Mouse (Mus musculus): ENCODE data around the gene Clcf1. TPM values are rescaled to one million over a fixed set of nuclear protein-coding genes. Genes with fewer than 3 reads are reported as not detected.

Clcf1 gene
- total RNA-seq, 2 experiments from 2014 or later = 0.27 to 0.61 TPM

DNA sequence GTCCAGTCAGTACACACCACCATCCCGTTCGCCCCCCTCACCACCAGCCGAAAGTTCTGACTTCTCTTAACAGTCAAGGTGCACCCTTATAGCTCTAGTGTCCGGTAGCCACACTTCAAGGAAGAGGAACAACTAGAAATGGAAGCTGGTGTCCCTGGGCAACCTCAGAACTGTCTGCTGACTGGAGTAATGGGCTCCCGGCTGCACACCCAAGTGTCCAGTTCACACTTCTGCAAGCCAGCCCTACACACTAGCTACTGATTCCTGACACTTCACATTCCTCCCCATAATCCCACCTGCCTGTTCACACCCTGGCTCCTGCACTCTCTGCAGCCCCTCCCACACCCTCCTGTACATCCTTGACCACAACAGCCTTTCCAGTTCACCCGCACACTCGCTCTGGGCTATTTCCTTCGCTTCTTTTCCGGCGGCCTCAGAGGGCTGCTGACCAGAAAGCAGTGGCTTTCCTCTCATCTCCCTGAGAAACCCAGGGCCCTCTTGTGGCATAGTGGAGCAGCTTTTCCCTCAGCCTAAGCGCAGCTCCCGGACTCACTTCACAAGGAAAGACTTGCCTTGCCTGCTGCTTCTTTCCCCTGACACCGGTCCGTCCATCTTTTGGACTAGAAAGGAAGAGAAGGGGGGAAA lies 2.1 kb downstream of the Clcf1 start:
- no peak for DNase-seq (ENCODE audit: extremely low spot score in 1 of 2, low spot score in 1 of 2)

DNA sequence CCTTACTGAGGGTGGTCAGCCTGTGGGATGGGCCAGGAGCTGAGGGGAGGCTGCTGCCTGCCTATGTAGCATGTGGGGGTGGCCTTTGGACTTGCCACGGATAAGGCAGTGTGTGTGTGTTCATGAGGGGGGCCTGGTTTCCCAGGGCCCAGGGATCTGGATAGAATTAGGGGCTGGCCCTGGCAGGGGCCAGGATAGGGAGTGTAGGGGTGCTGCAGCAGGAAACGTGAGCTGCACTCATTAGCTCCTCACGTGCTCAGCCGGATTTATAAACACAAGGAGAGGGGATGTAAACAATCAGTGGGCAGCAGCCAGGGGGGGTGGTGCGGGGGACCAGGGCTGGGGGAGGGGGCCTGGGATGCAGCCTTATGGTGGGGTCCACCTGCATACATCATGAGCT lies 3.1 kb downstream of the Clcf1 start:
- no peak for DNase-seq (ENCODE audit: extremely low spot score in 1 of 2, low spot score in 1 of 2)

DNA sequence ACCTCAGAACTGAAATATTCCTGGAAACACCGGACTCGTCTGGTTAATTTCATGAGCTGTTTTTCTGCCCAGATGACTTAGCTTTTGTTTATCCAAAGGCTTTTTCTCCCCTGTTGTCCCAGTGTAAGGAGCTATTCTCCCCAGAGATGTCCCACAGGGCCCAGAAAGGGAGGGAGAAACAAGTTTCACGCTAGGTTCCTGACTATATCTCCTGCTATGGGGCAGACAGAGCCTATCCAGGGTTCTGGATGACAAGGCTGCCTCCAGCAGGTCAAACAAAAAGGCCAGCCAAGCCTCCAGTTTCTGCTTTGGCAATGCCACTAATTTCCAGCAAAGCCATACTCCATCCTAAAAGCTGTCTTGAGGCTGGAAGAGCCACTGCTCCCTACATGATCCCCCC lies 3.8 kb downstream of the Clcf1 start:
- DNase-seq (ENCODE audit: extremely low spot score in 1 of 2, low spot score in 1 of 2) = no peak

DNA sequence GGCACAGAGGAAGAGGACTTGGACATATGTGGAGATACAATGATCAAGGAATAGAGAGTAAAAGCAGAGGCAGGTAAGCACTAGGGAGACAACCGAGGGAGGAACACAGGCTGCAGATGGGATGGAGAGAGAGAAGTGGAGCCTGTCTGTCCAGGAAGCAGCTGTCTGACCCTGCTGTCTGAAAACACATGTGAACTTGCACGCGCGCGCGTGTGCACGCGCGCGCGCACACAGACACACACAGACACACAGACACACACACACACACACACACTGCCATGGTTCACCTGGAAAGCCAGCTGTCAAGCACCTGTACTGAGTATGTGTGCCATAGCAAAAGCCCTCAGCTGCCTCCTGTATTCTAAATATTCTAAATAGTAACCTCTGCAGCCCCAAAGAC lies 4.3 kb downstream of the Clcf1 start:
- no peak for DNase-seq (ENCODE audit: extremely low spot score in 1 of 2, low spot score in 1 of 2)

DNA sequence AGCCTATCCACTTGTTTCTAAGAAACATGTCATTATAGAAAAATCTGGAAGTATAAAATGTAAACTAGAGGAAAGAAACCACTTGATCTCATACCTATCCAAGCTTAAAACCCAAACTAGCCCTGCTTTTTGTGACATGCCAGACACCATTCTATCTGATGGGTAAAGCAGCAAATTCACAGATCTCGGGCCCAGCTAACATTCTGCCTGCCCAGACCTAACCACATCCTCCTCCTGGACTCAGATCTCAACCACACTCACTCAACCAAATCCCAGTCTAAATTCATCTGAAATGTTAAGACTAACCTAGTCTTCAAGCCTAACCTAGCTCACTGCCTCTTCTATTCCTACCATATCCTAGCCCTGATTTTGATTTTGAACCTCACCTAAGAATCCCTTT lies 4.7 kb downstream of the Clcf1 start:
- no peak for DNase-seq (ENCODE audit: extremely low spot score in 1 of 2, low spot score in 1 of 2)

DNA sequence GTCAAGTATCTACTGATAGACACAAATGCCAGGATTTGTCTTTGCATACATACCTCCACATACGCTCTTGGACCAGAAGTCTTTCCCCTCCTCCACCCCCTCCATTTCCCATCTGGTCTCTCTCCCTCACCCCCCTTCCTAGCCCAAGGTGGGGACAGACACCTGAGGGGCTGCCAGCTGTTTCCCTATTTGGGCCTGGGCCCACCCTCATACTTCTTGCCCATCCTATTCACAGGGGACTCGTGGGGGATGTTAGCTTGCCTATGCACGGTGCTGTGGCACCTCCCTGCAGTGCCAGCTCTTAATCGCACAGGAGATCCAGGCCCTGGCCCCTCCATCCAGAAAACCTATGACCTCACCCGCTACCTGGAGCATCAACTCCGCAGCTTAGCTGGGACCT lies 5.9 kb downstream of the Clcf1 start:
- no peak for DNase-seq (ENCODE audit: extremely low spot score in 1 of 2, low spot score in 1 of 2)

DNA sequence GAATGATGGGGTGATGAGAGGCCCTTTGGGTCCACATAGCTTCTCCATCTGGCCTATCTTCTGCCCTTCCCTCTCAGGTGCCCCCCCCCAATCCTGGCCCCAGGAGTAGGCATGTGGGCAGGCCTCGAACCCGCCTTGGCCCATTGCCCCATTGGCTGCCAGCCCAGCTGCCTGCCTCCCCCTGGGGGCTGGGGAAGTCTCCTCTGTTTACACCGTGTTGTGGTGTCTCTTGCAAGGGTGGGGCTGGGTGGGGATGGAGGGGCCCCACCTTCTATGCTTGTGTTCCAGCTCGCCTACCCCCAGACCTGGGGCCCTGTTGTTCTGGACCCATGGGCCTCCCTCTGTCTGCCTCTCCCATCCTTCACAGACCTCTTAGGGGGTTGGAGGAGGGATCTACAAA lies 6.4 kb downstream of the Clcf1 start:
- no peak for DNase-seq (ENCODE audit: extremely low spot score in 1 of 2, low spot score in 1 of 2)

DNA sequence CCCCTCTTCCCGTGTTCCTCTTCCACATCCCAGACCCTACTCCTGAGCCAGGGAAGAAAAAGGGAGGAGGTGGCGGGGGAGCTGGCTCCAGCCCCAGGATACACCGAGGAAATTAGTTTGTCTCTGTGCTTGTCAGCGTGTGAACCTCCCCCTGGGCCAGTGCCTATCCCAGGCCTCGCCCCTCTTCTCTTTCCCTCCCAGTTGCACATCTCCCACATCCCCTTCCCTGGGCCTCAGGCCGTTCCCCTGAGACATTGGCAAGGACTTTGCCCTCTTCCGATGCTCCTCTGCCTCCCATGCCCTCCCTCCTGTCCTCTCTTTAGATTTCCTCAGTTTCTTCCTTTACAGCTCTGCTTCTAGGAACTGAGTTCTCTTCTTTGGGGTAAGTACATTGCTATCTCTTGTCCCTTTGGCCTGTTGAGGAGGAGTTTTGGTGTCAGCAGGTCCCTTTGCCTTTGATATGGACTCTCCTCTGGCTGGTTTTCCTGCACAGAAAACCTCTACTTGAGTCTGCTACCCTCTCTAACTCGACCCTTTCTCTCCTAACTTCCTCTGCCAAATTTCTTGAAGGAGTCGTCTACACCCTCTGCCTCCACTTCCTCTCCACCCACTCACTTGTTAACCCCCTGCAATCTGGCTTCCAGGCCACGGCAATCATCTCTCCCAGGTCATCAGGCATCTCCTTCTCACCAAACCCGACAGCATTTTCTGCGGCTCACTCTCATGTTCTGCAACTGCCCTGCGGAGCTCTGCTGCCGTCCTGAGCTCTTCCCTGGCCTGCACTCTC lies 7.1 kb downstream of the Clcf1 start:
- no peak for DNase-seq (ENCODE audit: extremely low spot score in 1 of 2, low spot score in 1 of 2)

DNA sequence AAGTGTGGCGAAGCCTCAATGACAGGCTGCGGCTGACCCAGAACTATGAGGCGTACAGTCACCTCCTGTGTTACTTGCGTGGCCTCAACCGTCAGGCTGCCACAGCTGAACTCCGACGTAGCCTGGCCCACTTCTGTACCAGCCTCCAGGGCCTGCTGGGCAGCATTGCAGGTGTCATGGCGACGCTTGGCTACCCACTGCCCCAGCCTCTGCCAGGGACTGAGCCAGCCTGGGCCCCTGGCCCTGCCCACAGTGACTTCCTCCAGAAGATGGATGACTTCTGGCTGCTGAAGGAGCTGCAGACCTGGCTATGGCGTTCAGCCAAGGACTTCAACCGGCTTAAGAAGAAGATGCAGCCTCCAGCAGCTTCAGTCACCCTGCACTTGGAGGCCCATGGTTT lies 8.1 kb downstream of the Clcf1 start:
- DNase-seq (ENCODE audit: extremely low spot score in 1 of 2, low spot score in 1 of 2) = no peak

DNA sequence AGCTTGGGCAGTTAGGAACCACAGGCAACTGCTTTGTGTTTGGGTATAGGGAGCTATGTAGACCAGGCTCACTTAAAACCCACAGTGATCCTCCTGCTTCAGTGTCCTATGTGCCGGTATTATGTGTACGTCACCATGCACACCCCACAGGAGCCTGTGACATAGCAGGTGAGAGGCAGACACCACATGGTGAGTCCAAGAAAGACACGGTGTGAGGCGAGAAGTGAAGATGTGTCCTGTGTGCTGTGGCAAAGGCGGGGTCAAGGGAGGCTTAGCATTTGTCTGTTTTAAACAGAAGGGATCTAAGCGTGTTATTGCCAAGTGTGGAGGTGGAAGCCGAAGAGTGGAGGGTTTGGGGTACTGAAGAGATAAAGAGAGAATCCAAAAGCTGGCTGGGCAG lies 12.7 kb downstream of the Clcf1 start:
- no peak for DNase-seq (ENCODE audit: extremely low spot score in 1 of 2, low spot score in 1 of 2)

DNA sequence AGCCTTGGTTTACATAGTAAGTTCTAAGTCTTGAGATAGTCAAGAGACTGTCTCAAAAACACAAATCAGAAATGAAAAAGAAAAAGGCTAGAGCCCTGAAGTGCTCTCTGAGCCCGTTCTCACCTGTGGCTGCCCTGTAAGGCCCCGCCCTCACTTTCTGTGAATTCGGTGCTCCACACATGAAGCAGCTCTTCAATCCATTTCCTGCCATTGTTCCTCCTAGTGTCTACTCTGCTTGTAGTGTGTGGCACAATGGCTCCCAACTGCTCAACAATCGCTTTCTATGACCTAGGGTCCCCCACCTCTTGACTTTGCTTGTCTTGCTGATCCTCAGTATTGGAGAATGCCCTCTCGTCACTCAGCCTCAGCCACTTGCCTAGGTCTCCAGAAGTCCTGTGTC lies 13.4 kb downstream of the Clcf1 start:
- no peak for DNase-seq (ENCODE audit: extremely low spot score in 1 of 2, low spot score in 1 of 2)

DNA sequence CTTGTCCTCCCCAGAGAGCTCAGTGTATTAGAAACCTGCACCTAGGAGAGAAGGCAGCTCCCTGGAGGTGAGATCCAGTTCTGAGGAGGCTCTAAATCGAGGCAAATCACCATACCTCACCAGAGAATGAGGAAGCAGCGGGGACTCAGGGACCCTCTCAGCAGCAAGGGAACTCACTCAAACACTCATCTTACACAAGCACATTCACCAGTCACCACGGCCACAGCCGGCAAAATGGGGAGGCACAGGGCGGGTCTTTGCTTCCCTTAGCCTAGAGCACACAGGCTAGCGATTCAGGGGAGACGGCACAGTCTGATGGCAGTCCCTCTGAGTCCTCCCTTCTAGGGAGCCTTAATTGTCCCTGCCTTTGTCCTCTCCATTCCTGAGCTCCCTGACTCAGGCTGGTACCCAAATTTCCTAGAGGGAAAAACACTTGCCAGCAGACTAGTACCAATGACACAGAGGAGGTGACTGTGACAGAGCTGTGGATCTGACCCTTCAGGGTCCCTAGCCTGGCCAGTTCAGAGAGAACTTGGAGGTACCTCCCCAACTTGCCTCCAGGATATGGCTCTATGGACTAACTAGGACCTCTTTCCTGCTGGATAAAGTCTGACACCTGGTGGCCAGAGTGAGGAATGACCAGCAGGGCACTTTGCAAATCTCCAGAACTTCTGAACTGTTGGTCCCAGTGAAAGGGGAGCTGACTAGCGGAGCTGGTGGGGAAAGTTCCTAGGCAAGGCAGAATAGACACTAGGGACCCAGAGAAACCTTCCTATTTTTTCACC lies 14.0 kb downstream of the Clcf1 start:
- DNase-seq (ENCODE audit: extremely low spot score in 1 of 2, low spot score in 1 of 2) = peak; percentile 46 to 58

DNA sequence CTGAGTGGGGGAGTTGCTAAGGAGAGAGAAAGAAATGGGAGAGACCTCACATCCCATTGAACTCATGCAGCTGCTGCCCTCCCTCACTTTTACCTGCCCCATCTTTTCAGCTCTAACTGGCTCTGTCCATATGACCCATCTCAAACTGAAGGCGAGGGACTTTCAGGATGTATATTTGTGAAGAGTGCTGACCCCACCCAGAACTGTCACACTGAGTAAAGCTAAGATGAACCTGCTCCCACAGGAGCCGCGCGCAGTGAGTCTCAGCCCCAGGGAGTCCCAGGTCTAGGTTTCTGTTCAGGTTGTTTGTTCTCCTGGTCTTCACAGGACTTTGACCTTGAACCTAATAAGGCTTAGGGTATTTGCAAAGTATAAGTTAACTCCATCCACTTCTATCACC lies 14.9 kb downstream of the Clcf1 start:
- DNase-seq (ENCODE audit: extremely low spot score in 1 of 2, low spot score in 1 of 2) = no peak

DNA sequence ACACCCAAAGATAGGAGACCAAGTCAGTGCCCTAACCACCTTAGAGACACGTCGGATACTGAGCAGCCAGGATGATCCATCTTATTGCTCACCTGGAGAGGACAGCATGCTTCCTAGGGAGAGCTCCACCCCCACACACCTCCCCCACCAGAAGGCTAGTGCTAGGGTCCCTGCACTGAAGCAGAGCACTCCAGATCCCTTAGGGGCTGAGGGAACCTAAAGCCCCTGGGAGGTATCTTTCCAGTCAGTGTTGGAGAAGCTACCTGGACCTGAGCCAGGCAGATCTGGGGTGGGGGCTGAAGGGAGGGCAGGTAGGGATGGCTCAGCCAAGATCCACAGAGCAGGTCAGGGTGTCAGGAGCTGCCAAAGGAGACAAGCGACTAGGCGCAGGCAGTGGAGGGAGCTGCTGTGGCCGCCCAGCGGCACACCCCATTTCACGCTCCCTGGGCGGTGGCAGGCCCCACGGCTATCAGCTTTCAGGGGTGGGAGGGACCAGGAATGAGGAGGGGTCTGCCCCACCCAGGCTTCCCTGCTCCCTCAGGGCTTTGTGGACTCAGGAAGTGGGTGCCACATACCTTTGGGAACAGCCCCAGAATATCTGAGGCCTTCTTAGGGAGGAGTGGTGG lies 15.5 kb downstream of the Clcf1 start:
- DNase-seq (ENCODE audit: extremely low spot score in 1 of 2, low spot score in 1 of 2) = no peak

DNA sequence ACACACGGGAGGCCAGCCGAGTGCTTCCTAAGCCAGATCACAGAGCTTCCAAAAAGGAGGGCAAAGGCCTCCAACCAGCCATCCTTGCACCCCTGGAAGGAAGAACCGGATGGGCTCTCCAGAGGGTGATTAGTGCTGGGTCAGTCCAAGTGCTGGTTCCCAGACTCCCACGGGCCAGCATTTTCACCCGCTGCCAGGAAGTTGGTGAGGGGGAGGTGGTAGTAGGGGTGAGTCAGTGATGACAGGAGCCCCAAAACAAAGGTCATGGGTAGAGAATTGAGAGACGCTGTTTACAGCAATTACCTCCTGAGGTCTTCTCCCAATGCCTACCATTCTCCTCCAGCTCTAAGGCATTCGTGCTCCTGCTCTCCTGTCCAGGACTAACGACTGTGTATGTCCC lies 16.4 kb downstream of the Clcf1 start:
- no peak for DNase-seq (ENCODE audit: extremely low spot score in 1 of 2, low spot score in 1 of 2)

DNA sequence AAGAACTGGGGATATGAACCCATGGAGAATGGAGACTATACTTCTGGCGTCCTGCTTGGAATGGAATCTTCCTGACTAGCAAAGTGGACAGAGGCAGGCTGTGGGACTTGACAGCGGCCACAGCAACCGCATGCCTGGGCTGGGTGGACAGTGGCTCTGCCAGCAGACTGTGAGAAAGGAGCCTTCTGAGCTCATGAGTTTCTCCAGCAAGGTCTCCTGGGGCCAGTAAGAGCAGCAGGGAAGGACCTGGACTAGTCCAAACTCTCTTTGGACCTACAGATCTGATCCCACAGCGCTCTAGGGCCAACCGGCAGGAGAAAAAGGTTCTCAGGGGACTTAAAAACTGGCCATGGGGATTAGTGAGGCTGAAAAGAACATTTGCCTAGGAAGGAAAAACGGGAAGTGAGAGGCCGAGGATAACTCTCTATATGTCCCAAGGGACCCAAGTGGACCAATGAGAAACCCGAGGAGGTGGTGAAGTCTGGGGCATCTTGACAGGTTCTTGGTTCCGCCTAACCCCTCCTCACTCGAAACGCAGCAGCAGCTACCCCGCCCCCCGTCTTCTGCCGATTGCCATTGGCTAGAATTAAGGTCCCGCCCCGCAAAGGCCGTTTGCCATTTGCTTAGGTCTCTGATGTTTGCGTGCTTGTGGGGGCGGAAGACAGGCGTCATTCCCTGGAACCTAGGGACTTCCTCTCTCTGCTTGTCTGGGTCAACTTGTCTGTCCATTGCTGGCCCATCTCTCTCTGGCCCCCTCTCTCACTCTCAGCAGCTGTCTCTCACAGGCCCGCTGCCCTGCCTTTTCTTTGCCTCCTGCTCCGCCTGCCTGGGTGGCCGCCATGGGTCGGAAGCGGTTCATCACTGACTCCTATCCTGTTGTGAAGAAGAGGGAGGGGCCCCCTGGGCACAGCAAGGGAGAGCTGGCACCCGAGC lies 17.5 kb downstream of the Clcf1 start, which contains the start of gene Pold4:
Pold4 (plus strand) TSS at position 647 of the 933 bp plus-strand sequence.
- DNase-seq (ENCODE audit: extremely low spot score in 1 of 2, low spot score in 1 of 2) = peak; percentile 87 to 88

DNA sequence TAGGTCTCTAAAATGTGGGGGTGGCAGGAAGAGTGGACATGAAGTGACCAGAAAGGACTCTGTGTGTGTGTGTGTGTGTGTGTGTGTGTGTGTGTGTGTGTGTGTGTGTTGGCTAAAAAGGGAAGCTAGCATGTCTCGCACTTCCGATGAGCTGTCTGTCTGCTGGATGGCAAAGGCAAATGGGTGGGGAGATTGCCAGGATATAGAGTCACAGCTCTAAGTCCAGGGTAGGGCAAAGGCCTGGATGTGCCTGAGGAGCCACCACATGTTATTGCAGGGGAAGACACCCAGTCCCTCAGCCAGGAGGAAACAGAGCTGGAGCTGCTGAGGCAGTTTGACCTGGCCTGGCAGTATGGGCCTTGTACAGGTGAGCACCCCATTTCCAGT lies 18.1 kb downstream of the Clcf1 start:
- peak in 1 of 2 experiments; percentile 27 for DNase-seq (ENCODE audit: extremely low spot score in 1 of 2, low spot score in 1 of 2)

DNA sequence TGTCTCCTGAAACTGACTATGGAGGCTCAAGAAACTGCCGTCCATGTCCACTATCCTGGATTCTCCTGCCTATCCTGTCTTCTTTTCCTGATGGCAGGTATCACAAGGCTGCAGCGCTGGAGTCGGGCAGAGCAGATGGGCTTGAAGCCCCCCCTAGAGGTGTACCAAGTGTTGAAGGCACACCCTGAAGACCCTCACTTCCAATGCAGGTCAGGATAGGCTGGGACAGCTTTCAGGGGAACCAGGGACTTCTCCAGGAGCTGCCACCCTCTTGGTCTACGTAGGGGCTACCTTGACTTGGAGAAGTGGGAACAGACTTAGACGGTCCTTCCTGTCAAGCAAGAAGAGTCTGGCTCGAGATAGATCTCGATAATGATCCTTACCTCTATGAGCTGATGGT lies 18.6 kb downstream of the Clcf1 start:
- no peak for DNase-seq (ENCODE audit: extremely low spot score in 1 of 2, low spot score in 1 of 2)

DNA sequence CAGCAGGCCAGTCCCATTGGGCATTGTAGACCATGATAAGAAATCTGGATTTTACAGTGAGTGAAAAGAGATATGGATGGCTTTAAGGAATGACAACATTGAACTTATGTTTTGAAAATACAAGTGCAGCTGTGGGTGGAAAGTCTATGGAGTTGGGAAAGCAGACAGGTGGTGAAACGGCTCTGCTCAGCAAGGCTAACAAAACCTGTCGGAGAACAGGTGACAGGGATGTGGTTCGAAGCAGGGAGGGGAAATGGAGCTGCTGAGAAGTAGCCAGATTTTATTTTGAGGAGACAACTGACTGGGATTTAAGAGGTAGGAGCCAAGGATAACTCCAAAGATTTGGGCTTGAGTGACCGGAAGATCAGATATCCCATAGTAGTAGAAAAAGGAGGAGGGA lies 20.5 kb downstream of the Clcf1 start:
- no peak for DNase-seq (ENCODE audit: extremely low spot score in 1 of 2, low spot score in 1 of 2)

DNA sequence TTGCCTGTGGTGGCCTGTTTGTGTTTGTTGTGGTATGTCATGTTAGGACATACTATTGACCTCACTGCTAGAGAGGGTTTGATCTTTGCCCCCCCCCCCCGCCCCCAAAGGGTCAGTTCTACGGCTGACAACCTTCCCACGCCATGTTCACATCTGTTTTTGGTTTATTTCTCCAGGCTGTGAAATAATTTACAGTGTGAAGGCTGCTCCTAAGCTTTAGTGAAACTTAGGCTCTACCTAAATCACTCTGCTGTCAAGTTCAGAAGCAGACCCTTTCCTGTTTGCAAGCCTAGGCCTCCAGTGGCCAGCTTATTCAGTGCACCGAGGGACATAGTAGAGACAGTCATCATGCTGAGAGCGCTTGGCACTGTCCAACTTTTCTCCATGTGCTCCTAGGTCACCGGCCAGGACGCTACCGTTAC lies 26.2 kb downstream of the Clcf1 start:
- DNase-seq (ENCODE audit: extremely low spot score in 1 of 2, low spot score in 1 of 2) = no peak

Data from layer of hippocampus, postnatal 25 days (tissue).